Mouse (Mus musculus) Patski (cell line): ENCODE measurements at regions not wholly inside any gene's neighbourhood (a gene's known extent, or its start where the extent isn't known, plus 50 kb on each side); places are given as distances from the start of the nearest gene placed in this dataset.

ENCODE experiments used
- ATAC-seq: fragments of 100-300 bp; one replicate; pipeline ENCODE4 v1.8.0; 2021
- CTCF ChIA-PET: fragments of 350-600 bp; sonication (Branson Sonifier 250); formaldehyde crosslinking; loops from one replicate; lab custom pipeline; 2022; ENCODE audit warnings: inconsistent platforms; lab: Charles Lee
- POLR2A ChIA-PET: fragments of 350-600 bp; sonication (Branson Sonifier 250); formaldehyde crosslinking; loops from one replicate; lab custom pipeline; 2022; ENCODE audit warnings: antibody characterized with exemption, inconsistent platforms; lab: Charles Lee
- DNase-seq: peaks from one replicate; pipeline ENCODE4 v3.0.0-alpha.2; 2011; ENCODE audit warnings: low read depth, low spot score
- H3K27me3 ChIP-seq: fragments of 371-371 bp; one replicate; pipeline ENCODE4 v1.5.1; 2021
- CTCF ChIP-seq: fragments of 100-300 bp; IDR thresholded peaks from one replicate; pipeline ENCODE4 v1.5.1; 2021
- in situ Hi-C: fragments of 300-500 bp; cut with MboI; formaldehyde crosslinking; loops from 3 replicates; pipeline ENCODE4 v1.11.1; 2018; ENCODE audit warnings: low pct_unique_long_range_greater_than_20kb, mixed read lengths

GRCm38 (mm10) chr10:103715080-103715725, 347.6 kb downstream of the Slc6a15 start:
- DNase-seq (no peak), ATAC-seq (no peak)
- in situ Hi-C loops, result no loop called here
- TF ChIP-seq CTCF, result no peak
- no peaks in the 10 kb centered on the region for H3K27me3 ChIP-seq
- ChIA-PET CTCF (no interaction called here), POLR2A (no interaction called here)

GRCm38 (mm10) chr10:103718998-103719662, 351.5 kb downstream of the Slc6a15 start:
- in situ Hi-C loops, result no loop called here
- ChIA-PET CTCF (no interaction called here), POLR2A (no interaction called here)
- TF ChIP-seq CTCF, result no peak
- no peaks in the 10 kb centered on the region for H3K27me3 ChIP-seq
- no peak for ATAC-seq
- DNase-seq, result no peak

GRCm38 (mm10) chr10:103726680-103727079, 359.1 kb downstream of the Slc6a15 start:
- no peaks in the 10 kb centered on the region for H3K27me3 ChIP-seq
- DNase-seq, result no peak
- no peak for ATAC-seq
- in situ Hi-C loops, result no loop called here
- ChIA-PET CTCF (no interaction called here), POLR2A (no interaction called here)
- TF ChIP-seq CTCF, result no peak

- in situ Hi-C loops, result no loop called here
- ATAC-seq (no peak), DNase-seq (no peak)
- TF ChIP-seq CTCF, result no peak
- H3K27me3 ChIP-seq, result no peaks in the 10 kb centered on the region
- CTCF ChIA-PET, result no interaction called here
- POLR2A ChIA-PET, result no interaction called here
These were observed 363.9 kb downstream of the Slc6a15 start for GRCm38 (mm10) chr10:103731522-103731921.

- no peaks in the 10 kb centered on the region for H3K27me3 ChIP-seq
- ChIA-PET POLR2A (no interaction called here), CTCF (no interaction called here)
- no peak for DNase-seq
- no peak for ATAC-seq
- in situ Hi-C loops, result no loop called here
- TF ChIP-seq CTCF, result no peak
These were observed 364.4 kb downstream of the Slc6a15 start for GRCm38 (mm10) chr10:103731981-103732380.

- in situ Hi-C loops, result no loop called here
- DNase-seq (no peak), ATAC-seq (no peak)
- H3K27me3 ChIP-seq, result no peaks in the 10 kb centered on the region
- POLR2A ChIA-PET, result no interaction called here
- CTCF ChIA-PET, result no interaction called here
- TF ChIP-seq CTCF, result no peak
These were observed 362.7 kb upstream of the Gm21293 start for GRCm38 (mm10) chr10:103780127-103780526.

GRCm38 (mm10) chr10:103784920-103785319, 357.9 kb upstream of the Gm21293 start:
- in situ Hi-C loops, result no loop called here
- no peaks in the 10 kb centered on the region for H3K27me3 ChIP-seq
- POLR2A ChIA-PET, result no interaction called here
- no peak for ATAC-seq
- no peak for DNase-seq
- no peak for TF ChIP-seq CTCF
- CTCF ChIA-PET, result interaction anchor here (1.1 to 1.5 kb wide), 2 partner anchors 29 to 1989 kb away, joined by 3 read pairs; no protein-coding TSS in a partner anchor

- DNase-seq, result no peak
- ChIA-PET CTCF (no interaction called here), POLR2A (no interaction called here)
- no peaks in the 10 kb centered on the region for H3K27me3 ChIP-seq
- in situ Hi-C loops, result no loop called here
- TF ChIP-seq CTCF, result no peak
- no peak for ATAC-seq
These were observed 313.7 kb upstream of the Gm21293 start for GRCm38 (mm10) chr10:103829079-103829478.

GRCm38 (mm10) chr10:103832063-103832462, 310.7 kb upstream of the Gm21293 start:
- no peak for TF ChIP-seq CTCF
- in situ Hi-C loops, result no loop called here
- H3K27me3 ChIP-seq, result no peaks in the 10 kb centered on the region

GRCm38 (mm10) chr10:103855211-103855610, 287.6 kb upstream of the Gm21293 start:
- no peak for TF ChIP-seq CTCF
- no peak for ATAC-seq
- in situ Hi-C loops, result no loop called here
- DNase-seq, result no peak
- H3K27me3 ChIP-seq, result no peaks in the 10 kb centered on the region
- POLR2A ChIA-PET, result no interaction called here
- CTCF ChIA-PET, result no interaction called here

More at GRCm38 (mm10) chr10:103832063-103832462, 310.7 kb upstream of the Gm21293 start:
- DNase-seq, result no peak
- CTCF ChIA-PET, result no interaction called here
- POLR2A ChIA-PET, result no interaction called here
- no peak for ATAC-seq

- ChIA-PET CTCF (no interaction called here), POLR2A (no interaction called here)
- in situ Hi-C loops, result no loop called here
- DNase-seq (no peak), ATAC-seq (no peak)
- TF ChIP-seq CTCF, result no peak
- no peaks in the 10 kb centered on the region for H3K27me3 ChIP-seq
These were observed 281.9 kb upstream of the Gm21293 start for GRCm38 (mm10) chr10:103860890-103861289.

- no peak for TF ChIP-seq CTCF
- no peaks in the 10 kb centered on the region for H3K27me3 ChIP-seq
- CTCF ChIA-PET, result no interaction called here
- POLR2A ChIA-PET, result no interaction called here
- ATAC-seq (no peak), DNase-seq (no peak)
- in situ Hi-C loops, result no loop called here
These were observed 280.7 kb upstream of the Gm21293 start for GRCm38 (mm10) chr10:103862120-103862519.
